Mouse (Mus musculus): Measurements from ENCODE around the gene 1700015F17Rik.
A peak's percentile ranks its signal among the peaks of the same experiment; 100 is the strongest.

Gene 1700015F17Rik

GRCm38 (mm10) chr5:5479043-5479442, at the start of gene 1700015F17Rik:
Gene 1700015F17Rik (minus strand): TSS chr5:5479143.
- no peak for DNase-seq

- DNase-seq: no peak
Measured at GRCm38 (mm10) chr5:5515411-5515810, 36.5 kb upstream of the 1700015F17Rik start.

GRCm38 (mm10) chr5:5514196-5515076, 35.5 kb upstream of the 1700015F17Rik start, which contains the start of gene Cldn12:
Gene Cldn12 (minus strand): TSS chr5:5514958.
- DNase-seq: peak; percentile 99

GRCm38 (mm10) chr5:5511401-5511800, 32.5 kb upstream of the 1700015F17Rik start:
- DNase-seq: no peak

GRCm38 (mm10) chr5:5510989-5511388, 32.0 kb upstream of the 1700015F17Rik start:
- DNase-seq: no peak

GRCm38 (mm10) chr5:5510304-5510887, 31.5 kb upstream of the 1700015F17Rik start:
- DNase-seq: peak in 1 of 2 experiments; percentile 39

- no peak for DNase-seq
Measured at GRCm38 (mm10) chr5:5508231-5508630, 29.3 kb upstream of the 1700015F17Rik start.

GRCm38 (mm10) chr5:5507701-5508225, 28.8 kb upstream of the 1700015F17Rik start:
- peak; percentile 75 to 86 for DNase-seq

- no peak for DNase-seq
Measured at GRCm38 (mm10) chr5:5504456-5504855, 25.5 kb upstream of the 1700015F17Rik start.

GRCm38 (mm10) chr5:5503381-5503780, 24.4 kb upstream of the 1700015F17Rik start:
- no peak for DNase-seq

GRCm38 (mm10) chr5:5501583-5501982, 22.6 kb upstream of the 1700015F17Rik start:
- DNase-seq: no peak

- no peak for DNase-seq
Measured at GRCm38 (mm10) chr5:5496393-5496792, 17.4 kb upstream of the 1700015F17Rik start.

- DNase-seq: no peak
Measured at GRCm38 (mm10) chr5:5495042-5495441, 16.1 kb upstream of the 1700015F17Rik start.

- peak in 1 of 2 experiments; percentile 19 for DNase-seq
Measured at GRCm38 (mm10) chr5:5494269-5495005, 15.5 kb upstream of the 1700015F17Rik start.

GRCm38 (mm10) chr5:5492163-5492562, 13.2 kb upstream of the 1700015F17Rik start:
- no peak for DNase-seq

- no peak for DNase-seq
Measured at GRCm38 (mm10) chr5:5486071-5486470, 7.1 kb upstream of the 1700015F17Rik start.

- DNase-seq: no peak
Measured at GRCm38 (mm10) chr5:5483254-5483858, 4.4 kb upstream of the 1700015F17Rik start.

- DNase-seq: no peak
Measured at GRCm38 (mm10) chr5:5481662-5482061, 2.7 kb upstream of the 1700015F17Rik start.

GRCm38 (mm10) chr5:5476133-5476532, 2.8 kb downstream of the 1700015F17Rik start:
- DNase-seq: peak in 1 of 2 experiments; percentile 5

- DNase-seq: no peak
Measured at GRCm38 (mm10) chr5:5465256-5465655, 13.7 kb downstream of the 1700015F17Rik start.

- DNase-seq: no peak
Measured at GRCm38 (mm10) chr5:5431746-5432438, 47.1 kb downstream of the 1700015F17Rik start.

- DNase-seq: no peak
Measured at GRCm38 (mm10) chr5:5423723-5424171, 55.2 kb downstream of the 1700015F17Rik start.
